Mouse (Mus musculus) right cerebral cortex, postnatal 4 days (tissue): Measurements from ENCODE around the gene Mas1.

Source experiments
- DNase-seq: peaks from one replicate; pipeline ENCODE4 v3.0.0-alpha.2; 2022

Mas1 gene

DNA sequence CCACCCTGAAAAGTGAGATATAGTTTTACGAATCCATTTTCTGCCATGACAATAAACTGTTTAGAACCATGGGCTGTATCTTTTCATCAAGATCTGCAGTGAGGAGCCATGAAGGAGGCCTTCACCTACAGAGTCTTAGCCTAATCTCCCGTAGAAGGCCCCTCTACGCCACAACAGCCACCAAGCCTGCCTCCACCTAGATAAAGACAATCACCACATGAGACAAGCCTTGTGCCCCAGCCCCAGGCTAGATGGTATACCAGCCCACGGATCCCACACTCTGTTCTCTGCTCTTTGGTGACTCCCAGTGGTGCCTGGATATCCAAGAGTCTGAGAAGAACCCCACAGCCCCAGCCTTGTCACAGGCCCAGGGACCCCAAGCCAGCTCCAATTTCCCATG is 52.1 kb downstream of the Mas1 start:
- no peak for DNase-seq

GRCm38 (mm10) chr17:12814502-12814901 is 53.4 kb downstream of the Mas1 start:
- DNase-seq, result no peak

DNA sequence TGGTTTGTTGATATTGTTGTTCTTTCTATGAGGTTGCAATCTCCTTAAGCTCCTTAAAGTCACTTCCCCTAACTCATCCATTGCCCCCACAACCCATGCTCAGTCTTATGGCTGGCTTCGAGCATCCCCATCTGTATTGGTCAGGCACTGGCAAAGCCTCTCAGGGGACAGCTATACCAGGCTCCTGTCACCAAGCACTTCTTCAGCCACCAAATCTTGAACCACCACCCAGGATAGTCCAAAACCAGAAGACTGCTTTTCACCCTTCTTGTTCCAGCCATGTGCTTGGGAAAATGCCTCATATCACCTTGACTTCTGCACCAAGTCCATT is 57.0 kb downstream of the Mas1 start:
- DNase-seq, result no peak

DNA sequence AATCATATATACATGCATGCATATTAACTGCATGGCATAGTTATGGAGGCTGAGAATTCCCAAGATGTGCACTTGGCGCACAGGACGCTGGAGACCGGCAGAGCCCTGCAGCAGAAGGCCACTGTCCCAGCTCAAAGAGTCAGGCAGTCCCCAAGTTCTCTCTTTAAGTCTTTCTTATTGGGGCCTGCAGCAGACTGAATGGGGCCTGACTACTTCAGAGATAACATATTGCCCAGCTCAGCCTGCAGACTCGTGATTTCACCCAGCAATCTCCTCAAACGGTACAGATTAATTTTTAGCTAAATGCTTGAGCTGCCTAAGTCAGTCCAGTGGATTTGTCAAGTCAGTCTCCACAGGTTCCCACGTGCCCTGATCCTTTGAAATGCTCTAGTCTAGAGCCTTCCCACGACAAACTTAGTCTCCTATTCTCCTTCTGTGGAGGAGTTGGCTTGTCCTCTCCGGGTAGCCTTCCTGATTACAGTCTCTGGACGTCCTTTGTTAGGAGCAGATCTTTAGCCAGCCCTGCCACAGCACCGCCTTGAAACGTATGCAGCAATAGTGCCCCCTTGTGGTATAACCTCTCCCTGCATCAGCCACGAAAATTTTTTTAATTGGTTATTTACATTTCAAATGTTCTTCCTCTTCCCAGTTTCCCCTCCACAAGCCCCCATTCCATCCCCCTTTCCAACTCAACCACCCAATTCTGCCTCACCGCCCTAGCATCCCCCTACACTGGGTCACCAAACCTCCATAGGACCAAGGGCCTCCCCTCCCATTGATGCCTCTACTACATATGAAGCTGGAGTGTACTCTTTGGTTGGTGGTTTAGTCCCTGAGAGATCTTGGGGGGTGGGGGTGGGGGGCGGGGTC is 57.6 kb downstream of the Mas1 start:
- peak; percentile 15 for DNase-seq

GRCm38 (mm10) chr17:12808851-12809250 is 59.1 kb downstream of the Mas1 start:
- DNase-seq, result no peak

DNA sequence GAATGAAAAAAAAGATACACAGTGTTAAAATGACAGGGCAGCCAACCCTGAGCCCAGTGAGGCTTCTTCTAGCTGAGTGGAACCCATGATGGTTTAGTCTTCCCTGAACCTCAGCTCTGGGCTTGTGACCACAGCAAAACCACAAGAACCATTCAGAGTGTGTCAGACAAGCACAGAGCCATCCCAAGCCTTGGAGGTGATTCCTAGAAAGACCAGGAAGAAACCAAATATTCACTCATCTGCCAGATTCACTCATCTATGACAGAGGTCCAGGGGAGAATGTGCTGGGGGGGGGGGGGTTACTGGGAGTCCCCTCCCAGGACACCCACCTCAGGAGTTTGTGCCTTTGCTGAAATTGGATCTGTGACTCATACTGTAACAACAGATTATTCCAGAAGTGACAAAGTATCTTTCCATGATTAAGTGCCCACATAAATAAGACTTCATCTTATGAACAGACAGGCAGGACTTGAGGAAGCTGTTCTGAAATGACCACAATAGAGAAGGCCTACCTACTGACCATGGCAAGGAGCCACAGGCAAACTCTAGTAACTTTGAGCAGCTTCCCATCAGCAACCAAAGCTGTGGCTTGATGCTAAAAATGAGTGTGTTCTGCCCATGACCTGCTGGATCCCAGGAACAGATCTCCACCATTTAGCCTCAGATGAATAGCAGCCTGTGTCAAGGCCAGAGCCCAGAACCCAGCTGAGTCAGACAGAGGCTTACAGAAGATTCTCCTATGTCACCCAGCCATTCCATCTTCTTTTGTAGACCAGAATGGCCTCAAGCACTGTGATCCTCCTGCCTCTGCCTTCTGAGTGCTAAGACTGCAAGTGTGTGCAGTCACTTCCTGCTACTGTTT is 63.1 kb downstream of the Mas1 start:
- no peak for DNase-seq

GRCm38 (mm10) chr17:12801861-12802540 is 65.9 kb downstream of the Mas1 start:
- DNase-seq, result no peak

- no peak for DNase-seq
Observed at GRCm38 (mm10) chr17:12799368-12800275, 68.3 kb downstream of the Mas1 start.

- no peak for DNase-seq
Observed at GRCm38 (mm10) chr17:12798571-12798970, 69.4 kb downstream of the Mas1 start.

- no peak for DNase-seq
Observed at GRCm38 (mm10) chr17:12797427-12798029, 70.4 kb downstream of the Mas1 start.

GRCm38 (mm10) chr17:12796633-12797032 is 71.3 kb downstream of the Mas1 start:
- no peak for DNase-seq

- peak; percentile 20 for DNase-seq
Observed at GRCm38 (mm10) chr17:12793660-12794406, 74.1 kb downstream of the Mas1 start.

DNA sequence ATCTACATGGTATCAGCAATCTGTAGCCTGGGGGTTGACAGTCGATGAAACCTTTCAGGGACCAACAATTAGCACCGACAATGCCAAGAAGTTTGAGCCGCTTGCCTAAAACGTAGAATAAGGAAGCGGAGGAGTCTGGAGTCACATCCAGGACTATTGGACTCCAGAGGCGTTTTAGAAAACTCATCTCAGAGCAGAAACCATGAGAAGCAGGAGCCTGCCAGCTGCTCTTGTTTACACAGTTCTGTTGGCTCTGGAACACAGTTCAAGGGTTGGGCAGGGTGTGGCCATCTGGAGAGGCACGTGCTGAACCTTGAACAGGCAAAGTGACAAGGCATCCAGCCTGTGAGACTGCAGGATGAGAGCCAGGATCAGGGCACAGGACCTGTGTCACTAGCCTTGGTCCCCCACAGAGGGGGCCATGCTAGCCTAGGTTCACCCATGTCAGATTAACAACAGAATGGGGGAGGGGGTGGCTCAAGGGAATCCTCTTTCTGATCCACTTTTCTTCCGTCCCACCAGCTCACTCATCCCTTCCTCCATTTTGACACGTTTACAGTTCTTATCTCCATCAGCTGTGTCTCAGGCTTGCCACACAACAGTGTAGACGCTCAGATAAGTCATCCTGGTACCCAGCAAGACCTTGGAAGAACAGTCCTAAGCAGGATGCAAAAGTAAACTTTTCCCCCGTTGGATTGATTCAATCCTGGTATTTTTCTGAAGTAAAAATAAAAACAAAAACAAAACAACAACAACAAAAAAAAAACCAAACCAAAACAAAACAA is 75.3 kb downstream of the Mas1 start:
- DNase-seq, result no peak

DNA sequence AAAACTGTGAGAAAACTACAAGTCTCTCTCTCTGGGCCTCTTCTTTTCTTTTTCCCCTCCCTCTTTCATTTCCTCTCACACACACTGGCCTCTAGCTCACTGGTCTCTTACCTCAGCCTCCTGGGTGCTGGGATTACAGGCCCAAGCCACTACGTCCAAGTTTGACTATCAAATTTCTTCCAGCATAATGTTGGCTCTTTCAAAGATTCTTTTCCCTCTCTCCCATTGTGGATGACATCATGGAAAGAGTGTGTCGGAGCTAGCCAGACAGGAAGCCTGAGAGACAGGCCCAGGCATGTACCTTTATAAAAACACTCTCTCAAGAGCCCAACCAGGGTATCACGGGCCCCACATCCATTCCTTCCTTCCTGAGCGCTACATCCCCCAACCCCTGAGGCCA is 76.5 kb downstream of the Mas1 start:
- DNase-seq, result no peak

- no peak for DNase-seq
Observed at GRCm38 (mm10) chr17:12791079-12791406, 76.9 kb downstream of the Mas1 start.
